Mouse (Mus musculus) lung, postnatal 4 days (tissue): ENCODE data around the gene Add1.
"Not testable (repeated sequence)": the region's sequence is repeated elsewhere in the genome, so short reads cannot be mapped to it uniquely, and the experiment has no call there.

Experiments used
- DNase-seq, 2 experiments: peaks; one replicate each; pipeline ENCODE4 v3.0.0; 2021

The Add1 gene

DNA sequence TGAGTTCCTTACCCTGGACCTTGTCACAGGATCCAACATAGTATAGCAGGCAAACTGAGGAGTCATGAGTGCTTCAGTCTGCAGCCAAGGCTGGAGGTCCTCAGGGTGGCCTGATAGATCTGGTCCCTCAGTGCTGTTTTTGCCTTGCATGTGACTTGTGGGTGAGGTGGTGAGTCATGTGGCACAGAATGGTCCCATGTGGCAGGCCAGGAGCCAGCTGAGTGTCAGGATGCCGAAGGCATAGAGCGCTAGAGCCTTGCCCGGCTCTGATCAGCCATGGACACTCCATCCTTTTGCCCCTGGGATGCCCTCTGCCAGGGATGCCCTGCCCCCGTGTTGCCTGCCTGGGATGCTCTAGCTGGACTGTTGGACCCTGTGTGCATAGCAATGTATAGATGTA lies 21.6 kb upstream of the Add1 start:
- no peak for DNase-seq

- no peak for DNase-seq
These were observed 9.6 kb upstream of the Add1 start for GRCm38 (mm10) chr5:34563854-34564253.

DNA sequence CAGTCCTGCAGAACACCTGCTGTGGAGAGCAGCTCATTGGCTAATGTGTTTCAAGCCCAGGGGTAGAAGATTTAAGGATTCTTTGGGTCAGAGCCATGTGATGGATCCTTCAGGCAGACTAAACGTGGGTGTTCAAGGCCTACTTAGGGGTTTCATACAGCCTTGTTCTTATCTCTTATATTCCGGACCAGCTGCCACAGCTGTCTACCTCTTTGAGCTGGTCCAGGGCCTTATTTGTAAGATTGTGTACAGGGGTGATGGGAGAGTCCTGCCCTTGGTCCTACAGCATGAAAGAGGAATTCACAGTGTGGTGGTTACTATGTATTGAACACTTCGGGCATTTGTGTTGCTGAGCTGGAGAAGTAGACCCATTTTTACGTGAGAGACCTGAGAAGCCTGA lies 9.2 kb upstream of the Add1 start:
- DNase-seq: no peak

- DNase-seq: peak; percentile 76 to 86
These were observed 7.8 kb upstream of the Add1 start for GRCm38 (mm10) chr5:34565545-34566283.

GRCm38 (mm10) chr5:34571551-34571950 lies 1.9 kb upstream of the Add1 start:
- no peak for DNase-seq

DNA sequence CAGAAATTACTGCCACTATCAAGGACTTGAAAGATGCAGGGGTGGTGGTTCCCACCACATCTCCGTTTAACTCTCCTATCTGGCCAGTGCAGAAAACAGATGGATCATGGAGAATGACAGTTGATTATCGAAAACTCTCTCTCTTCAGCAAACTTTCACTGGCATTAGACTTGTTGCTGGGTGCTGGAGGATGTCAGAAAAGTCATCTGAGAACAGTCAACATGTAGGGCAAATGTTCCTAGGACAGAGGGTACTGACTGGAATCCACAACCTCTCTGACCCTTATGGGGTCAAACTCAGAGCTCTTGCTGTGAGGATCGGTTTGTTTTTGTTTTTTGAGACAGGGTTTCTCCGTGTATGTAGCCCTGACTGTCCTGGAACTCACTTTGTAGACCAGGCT lies 896 bp upstream of the Add1 start:
- not testable (repeated sequence) for DNase-seq

GRCm38 (mm10) chr5:34574721-34575120 lies 1.3 kb downstream of the Add1 start:
- no peak for DNase-seq

DNA sequence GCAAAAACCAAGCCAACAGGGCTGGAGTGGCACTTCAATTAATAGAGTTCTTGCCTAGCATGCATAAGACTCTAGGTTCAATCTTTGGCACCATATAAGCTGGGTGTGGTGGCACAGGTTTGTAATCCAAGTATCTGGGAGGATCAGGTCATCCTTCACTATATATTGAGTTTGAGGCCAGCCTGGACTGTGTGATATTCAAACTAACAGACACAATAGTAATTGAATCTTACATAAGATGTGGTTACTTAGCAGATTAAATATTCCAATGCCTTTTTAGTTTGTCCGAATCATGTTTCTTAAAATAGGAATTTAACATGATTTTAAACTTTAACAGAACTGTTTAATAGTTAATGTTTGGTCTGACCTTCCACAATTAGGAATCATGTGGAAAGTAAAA lies 2.8 kb downstream of the Add1 start:
- no peak for DNase-seq

- DNase-seq: no peak
These were observed 4.7 kb downstream of the Add1 start for GRCm38 (mm10) chr5:34578038-34578655.

- DNase-seq: no peak
These were observed 5.9 kb downstream of the Add1 start for GRCm38 (mm10) chr5:34579377-34579776.

GRCm38 (mm10) chr5:34581671-34582313 lies 8.3 kb downstream of the Add1 start:
- peak; percentile 20 to 52 for DNase-seq

DNA sequence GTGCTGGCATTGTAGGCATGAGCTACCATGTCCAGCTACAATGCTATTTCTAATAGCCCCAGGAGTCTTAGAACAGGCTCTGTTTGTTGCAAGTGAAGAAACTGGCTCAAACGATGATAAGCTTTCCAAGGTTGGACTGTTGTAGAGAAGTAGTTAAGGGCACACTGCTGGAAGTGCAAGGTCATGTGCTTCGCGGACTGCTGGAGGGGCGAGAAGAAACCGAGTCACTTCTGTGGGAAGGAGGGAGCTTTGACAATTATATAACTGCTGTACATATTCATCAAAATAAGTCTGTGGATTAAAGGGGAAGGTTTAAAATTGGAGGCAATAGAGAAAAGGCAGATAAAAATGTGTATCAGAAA lies 8.8 kb downstream of the Add1 start:
- DNase-seq: no peak

- DNase-seq: no peak
These were observed 11.8 kb downstream of the Add1 start for GRCm38 (mm10) chr5:34585216-34585615.

DNA sequence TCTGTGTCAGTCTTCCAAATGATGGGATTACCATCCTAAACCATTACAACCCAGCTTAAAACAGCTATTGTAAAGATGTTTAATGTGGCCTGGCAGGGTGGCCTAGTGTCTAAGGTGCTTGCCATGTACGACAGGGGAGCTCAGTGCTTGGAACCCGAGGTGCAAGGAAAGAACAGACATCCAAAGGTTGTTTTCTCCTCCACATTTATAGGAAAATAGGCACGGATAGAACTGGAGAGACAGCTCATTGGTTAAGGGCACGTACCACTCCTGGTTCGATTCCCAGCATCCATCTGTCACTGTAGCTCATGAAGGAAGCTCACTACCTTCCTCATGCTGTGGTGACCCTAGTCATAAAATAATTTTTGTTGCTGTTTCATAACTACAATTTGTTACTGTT lies 14.4 kb downstream of the Add1 start:
- no peak for DNase-seq

DNA sequence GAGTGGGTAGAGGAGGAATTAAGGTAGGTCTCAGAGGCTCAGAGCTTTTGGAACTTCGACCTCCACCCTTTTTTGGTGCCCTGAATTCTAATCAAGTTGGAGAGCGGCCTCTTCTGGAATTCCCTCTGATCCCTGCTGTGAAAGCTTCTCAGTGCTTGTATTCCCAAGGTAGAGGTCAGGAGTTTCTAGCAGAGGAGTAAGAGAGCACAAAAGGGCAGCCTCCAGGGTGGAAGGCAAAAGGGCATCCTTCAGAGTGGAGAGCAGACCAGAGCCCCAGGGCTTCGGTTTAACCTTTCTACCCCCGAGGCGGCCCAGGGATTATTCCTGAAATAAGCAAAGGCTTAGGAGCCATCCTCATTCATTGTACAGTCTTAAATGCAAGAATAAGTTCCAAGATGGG lies 16.6 kb downstream of the Add1 start:
- DNase-seq: no peak

GRCm38 (mm10) chr5:34590702-34591101 lies 17.2 kb downstream of the Add1 start:
- DNase-seq: no peak

DNA sequence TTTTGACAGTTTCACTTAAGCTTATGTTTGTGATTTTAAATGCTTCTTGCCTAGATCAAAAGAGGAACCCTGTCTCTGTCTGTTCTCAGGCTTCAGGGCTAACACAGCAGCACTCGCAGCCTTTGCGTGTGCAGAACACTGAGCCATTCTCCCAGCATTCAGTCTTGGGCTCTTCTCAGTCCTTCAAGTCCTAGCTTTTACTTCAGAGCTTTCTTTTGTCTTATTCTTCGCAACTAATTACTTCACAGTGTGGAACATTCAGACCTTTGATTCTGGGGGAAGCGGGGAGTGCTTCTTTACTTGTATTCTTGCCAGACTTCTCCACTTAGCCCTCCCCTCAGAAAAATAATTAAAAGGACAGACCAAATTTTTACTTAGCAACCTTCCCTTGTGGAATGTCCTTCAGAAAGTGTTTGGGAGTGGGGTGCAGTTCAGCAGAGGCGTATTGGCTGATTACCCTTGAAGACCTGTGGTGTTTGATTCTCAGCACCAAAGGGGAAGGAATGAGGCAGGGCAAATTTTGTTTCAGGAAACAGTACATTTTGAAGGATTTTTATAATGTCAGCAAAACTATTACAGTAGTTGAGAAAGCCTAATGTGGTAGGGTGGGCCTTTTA lies 18.0 kb downstream of the Add1 start:
- no peak for DNase-seq

DNA sequence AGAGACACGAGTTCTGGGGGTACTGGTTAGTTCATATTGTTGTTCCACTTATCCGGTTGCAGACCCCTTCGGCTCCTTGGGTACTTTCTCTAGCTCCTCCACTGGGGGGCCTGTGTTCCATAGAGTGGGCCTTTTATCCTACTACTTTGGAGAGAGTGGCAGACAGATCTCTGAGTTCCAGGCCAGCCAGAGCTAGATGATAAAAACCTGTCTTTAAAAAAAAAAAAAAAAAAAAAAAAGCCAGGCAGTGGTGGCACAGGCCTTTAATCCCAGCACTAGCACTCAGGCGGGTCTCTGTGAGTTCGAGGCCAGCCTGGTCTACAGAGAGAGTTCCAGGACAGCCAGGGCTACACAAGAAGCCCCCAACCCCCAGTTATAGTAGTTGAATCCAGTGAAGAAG lies 18.8 kb downstream of the Add1 start:
- not testable (repeated sequence) for DNase-seq

GRCm38 (mm10) chr5:34592666-34593065 lies 19.2 kb downstream of the Add1 start:
- no peak for DNase-seq

DNA sequence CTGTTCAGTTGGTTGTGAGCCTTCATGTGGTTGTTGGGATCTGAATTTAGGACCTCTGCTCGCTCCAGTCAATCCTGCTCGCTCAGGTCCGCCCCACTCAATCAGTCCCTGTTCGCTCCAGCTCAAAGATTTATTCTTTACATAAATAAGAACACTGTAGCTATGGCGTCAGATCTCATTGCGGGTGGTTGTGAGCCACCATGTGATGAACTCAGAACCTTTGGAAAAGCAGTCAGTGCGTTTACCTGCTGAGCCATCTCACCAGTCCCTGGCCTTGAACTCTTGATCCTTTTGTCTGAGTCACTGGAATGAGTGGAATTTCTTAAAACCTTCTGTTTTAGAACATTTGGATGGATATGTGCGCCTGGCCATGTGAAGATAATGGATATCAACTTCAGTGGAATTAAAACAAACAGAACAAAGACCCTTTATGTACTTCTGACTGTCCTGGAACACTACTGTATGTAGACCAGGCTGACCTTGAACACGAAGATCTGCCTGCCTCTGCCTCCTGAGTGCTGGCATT lies 19.8 kb downstream of the Add1 start:
- no peak for DNase-seq

DNA sequence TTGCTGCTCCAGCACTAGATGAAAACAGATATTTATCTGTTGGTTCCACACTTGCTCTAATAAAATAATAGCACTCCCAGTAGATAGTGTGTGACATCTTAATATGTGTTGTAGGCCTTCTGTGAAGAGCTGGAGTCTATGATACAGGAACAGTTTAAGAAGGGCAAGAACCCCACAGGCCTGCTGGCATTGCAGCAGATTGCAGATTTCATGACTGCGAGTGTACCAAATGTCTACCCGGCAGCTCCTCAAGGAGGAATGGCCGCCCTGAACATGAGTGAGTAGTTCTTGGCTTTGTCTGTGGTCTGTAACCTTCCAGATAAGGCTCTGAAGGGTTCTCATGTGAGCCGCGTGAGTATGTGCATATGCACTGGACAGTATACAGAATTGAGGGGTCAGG lies 31.1 kb downstream of the Add1 start:
- DNase-seq: no peak

DNA sequence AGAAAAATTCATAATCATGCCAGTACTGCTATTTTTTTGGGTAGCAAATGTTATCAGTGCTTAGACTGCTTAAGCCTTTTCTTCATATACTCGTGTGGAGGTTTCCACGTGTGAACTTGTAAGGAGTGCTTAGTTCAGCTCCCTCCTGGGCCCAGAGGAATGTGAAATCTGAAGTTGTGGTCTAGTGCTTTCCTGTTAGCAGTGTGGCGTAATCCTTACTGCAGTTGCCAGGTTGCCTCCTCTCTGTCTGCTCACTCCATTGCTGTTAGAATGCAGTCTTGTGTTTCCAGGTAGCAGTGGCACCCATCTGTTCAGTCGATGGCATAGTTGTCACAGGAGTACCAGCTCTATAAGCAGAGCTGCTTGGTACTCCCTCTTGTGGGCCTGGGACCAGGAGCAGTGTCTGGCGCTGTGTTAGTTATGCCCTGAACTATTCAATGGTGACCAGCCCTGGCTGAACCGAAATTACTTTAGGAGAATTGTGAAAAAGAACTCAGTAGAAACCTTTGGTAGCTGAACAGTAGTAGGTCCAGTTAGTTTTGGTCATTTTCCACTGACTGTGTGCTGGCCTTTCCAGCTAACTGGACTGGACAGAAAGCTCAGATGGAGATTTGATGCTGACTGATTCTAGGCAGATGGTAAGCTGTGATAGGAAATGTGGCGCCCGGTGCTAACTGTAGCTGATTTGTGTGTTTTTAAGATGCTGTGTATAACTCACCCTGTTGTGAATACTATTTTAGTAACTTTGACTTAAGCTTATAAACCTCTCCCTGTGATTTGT lies 33.8 kb downstream of the Add1 start:
- DNase-seq: no peak

DNA sequence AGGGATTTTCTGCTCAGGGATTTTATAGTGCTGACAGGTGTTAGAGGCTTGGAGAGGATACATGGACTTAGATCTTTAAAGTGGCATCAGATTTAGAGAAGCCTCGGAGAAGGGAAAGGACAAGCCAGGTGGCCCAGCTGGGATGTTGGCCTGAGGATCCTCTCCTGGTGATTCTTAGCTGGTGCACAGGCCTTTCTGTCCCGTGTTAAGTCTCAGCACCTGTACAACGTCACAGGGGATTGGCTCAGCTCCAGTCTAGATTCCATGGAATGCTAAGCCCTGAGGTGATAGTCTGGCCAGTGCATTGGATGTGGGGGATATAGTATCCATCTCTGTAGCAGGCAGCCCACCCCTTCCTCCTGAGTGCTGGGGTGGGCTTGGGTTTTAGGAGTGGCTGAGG lies 34.8 kb downstream of the Add1 start:
- no peak for DNase-seq
